Mouse (Mus musculus): Measurements from ENCODE around the gene Olfr1471. TPM values are rescaled to one million over a fixed set of nuclear protein-coding genes. Genes with fewer than 3 reads are reported as not detected.
"Not testable (repeated sequence)": the region's sequence is repeated elsewhere in the genome, so short reads cannot be mapped to it uniquely, and the experiment has no call there.

The Olfr1471 gene
- not detected in 2 replicates for polyA plus RNA-seq (2015; fragmentation: Nextera tagmentation; extraction: Ambion mirVana)

GRCm38 (mm10) chr19:13443109-13443508 is at the start of gene Olfr1471:
Gene Olfr1471, plus strand, starts transcription at chr19:13443409.
- H3K27ac ChIP-seq (ENCODE audit: low read length); H3K36me3 ChIP-seq (ENCODE audit: control insufficient read depth, insufficient read depth, low read length); H3K4me3 ChIP-seq (ENCODE audit: low read length); ATAC-seq (ENCODE audit: low read depth); H3K9me3 ChIP-seq (ENCODE audit: control insufficient read depth, low read length); H3K4me2 ChIP-seq (ENCODE audit: low read depth, low read length); H3K9ac ChIP-seq (ENCODE audit: low read length); H3K27me3 ChIP-seq (ENCODE audit: control insufficient read depth, insufficient read depth, low read depth, low read length); H3K4me1 ChIP-seq (replicated peaks; ENCODE audit: control insufficient read depth, insufficient read depth, low read length): not testable (repeated sequence)
- 61% methylated on average over 2 of the region's 2 CpGs for WGBS

- WGBS = 57% methylated on average over 2 of the region's 2 CpGs
- Histone ChIP-seq H3K9ac (ENCODE audit: low read length) (no peak within 1 kb of the TSS), H3K4me1 (replicated peaks; ENCODE audit: control insufficient read depth, insufficient read depth, low read length) (no peaks in the 10 kb centered on the region), H3K27me3 (ENCODE audit: control insufficient read depth, insufficient read depth, low read depth, low read length) (no peaks in the 10 kb centered on the region), H3K4me2 (ENCODE audit: low read depth, low read length) (no peak within 1 kb of the TSS), H3K4me3 (ENCODE audit: low read length) (no peak within 1 kb of the TSS), H3K36me3 (ENCODE audit: control insufficient read depth, insufficient read depth, low read length) (no peaks in the 10 kb centered on the region), H3K9me3 (ENCODE audit: control insufficient read depth, low read length) (no peaks in the 10 kb centered on the region; the same call in 1 of the 2 replicates), H3K27ac (ENCODE audit: low read length) (no peak within 1 kb of the TSS)
- no peak for ATAC-seq (ENCODE audit: low read depth)
Observed at GRCm38 (mm10) chr19:13407549-13407948, 35.7 kb upstream of the Olfr1471 start, which contains the start of gene Olfr1469. Gene Olfr1469, plus strand, starts transcription at chr19:13407849.

GRCm38 (mm10) chr19:13455986-13456385 is 12.8 kb downstream of the Olfr1471 start, which contains the start of gene Olfr1472:
Gene Olfr1472, minus strand, starts transcription at chr19:13456086.
- no peak for ATAC-seq (ENCODE audit: low read depth)
- WGBS = 66% methylated on average over 1 of the region's 1 CpGs
- Histone ChIP-seq H3K27ac (ENCODE audit: low read length) (no peak within 1 kb of the TSS), H3K4me2 (ENCODE audit: low read depth, low read length) (no peak within 1 kb of the TSS), H3K36me3 (ENCODE audit: control insufficient read depth, insufficient read depth, low read length) (no peaks in the 10 kb centered on the region), H3K9ac (ENCODE audit: low read length) (no peak within 1 kb of the TSS), H3K9me3 (ENCODE audit: control insufficient read depth, low read length) (no peaks in the 10 kb centered on the region), H3K4me1 (replicated peaks; ENCODE audit: control insufficient read depth, insufficient read depth, low read length) (no peaks in the 10 kb centered on the region), H3K27me3 (ENCODE audit: control insufficient read depth, insufficient read depth, low read depth, low read length) (no peaks in the 10 kb centered on the region), H3K4me3 (ENCODE audit: low read length) (no peak within 1 kb of the TSS)

GRCm38 (mm10) chr19:13469265-13469664 is 26.1 kb downstream of the Olfr1471 start, which contains the start of gene Olfr1474:
Gene Olfr1474, plus strand, starts transcription at chr19:13469565.
- not testable (repeated sequence) for H3K4me2 ChIP-seq (ENCODE audit: low read depth, low read length); H3K9ac ChIP-seq (ENCODE audit: low read length); H3K4me1 ChIP-seq (replicated peaks; ENCODE audit: control insufficient read depth, insufficient read depth, low read length); ATAC-seq (ENCODE audit: low read depth); H3K4me3 ChIP-seq (ENCODE audit: low read length); H3K27ac ChIP-seq (ENCODE audit: low read length); H3K9me3 ChIP-seq (ENCODE audit: control insufficient read depth, low read length); H3K36me3 ChIP-seq (ENCODE audit: control insufficient read depth, insufficient read depth, low read length); H3K27me3 ChIP-seq (ENCODE audit: control insufficient read depth, insufficient read depth, low read depth, low read length)
- 79% methylated on average over 4 of the region's 4 CpGs for WGBS

- H3K9ac ChIP-seq (ENCODE audit: low read length) = no peak within 1 kb of the TSS
- no peak within 1 kb of the TSS for H3K4me2 ChIP-seq (ENCODE audit: low read depth, low read length)
- no peaks in the 10 kb centered on the region for H3K4me1 ChIP-seq (replicated peaks; ENCODE audit: control insufficient read depth, insufficient read depth, low read length)
- ATAC-seq (ENCODE audit: low read depth) = no peak
- H3K27ac ChIP-seq (ENCODE audit: low read length) = no peak within 1 kb of the TSS
- H3K27me3 ChIP-seq (ENCODE audit: control insufficient read depth, insufficient read depth, low read depth, low read length) = no peaks in the 10 kb centered on the region
- H3K9me3 ChIP-seq (ENCODE audit: control insufficient read depth, low read length) = no peaks in the 10 kb centered on the region
- no peaks in the 10 kb centered on the region for H3K36me3 ChIP-seq (ENCODE audit: control insufficient read depth, insufficient read depth, low read length)
- no peak within 1 kb of the TSS for H3K4me3 ChIP-seq (ENCODE audit: low read length)
Observed at GRCm38 (mm10) chr19:13480096-13480495, 36.9 kb downstream of the Olfr1471 start, which contains the start of gene Olfr1475. Gene Olfr1475, minus strand, starts transcription at chr19:13480196.

- H3K4me1 ChIP-seq (replicated peaks; ENCODE audit: control insufficient read depth, insufficient read depth, low read length) = no peaks in the 10 kb centered on the region
- no peaks in the 10 kb centered on the region for H3K27me3 ChIP-seq (ENCODE audit: control insufficient read depth, insufficient read depth, low read depth, low read length)
- 60% methylated on average over 3 of the region's 3 CpGs for WGBS
- H3K9ac ChIP-seq (ENCODE audit: low read length) = no peak within 1 kb of the TSS
- no peak for ATAC-seq (ENCODE audit: low read depth)
- H3K4me2 ChIP-seq (ENCODE audit: low read depth, low read length) = no peak within 1 kb of the TSS
- H3K27ac ChIP-seq (ENCODE audit: low read length) = no peak within 1 kb of the TSS
- H3K9me3 ChIP-seq (ENCODE audit: control insufficient read depth, low read length) = peaks cover 3% of the 10 kb centered on the region; the same call in 1 of the 2 replicates
- no peak within 1 kb of the TSS for H3K4me3 ChIP-seq (ENCODE audit: low read length)
- no peaks in the 10 kb centered on the region for H3K36me3 ChIP-seq (ENCODE audit: control insufficient read depth, insufficient read depth, low read length)
Observed at GRCm38 (mm10) chr19:13500246-13500645, 57.0 kb downstream of the Olfr1471 start, which contains the start of gene Olfr1477. Gene Olfr1477, plus strand, starts transcription at chr19:13500546.

Other genes starting within 250 kb of the Olfr1471 start
- gene Olfr1463, start 212.1 kb upstream of the Olfr1471 start, polyA plus RNA-seq (2015; fragmentation: Nextera tagmentation; extraction: Ambion mirVana) = not detected in 2 replicates
- gene Olfr1465, start 127.9 kb upstream of the Olfr1471 start, polyA plus RNA-seq (2015; fragmentation: Nextera tagmentation; extraction: Ambion mirVana) = not detected in 2 replicates
- gene Olfr1466, start 104.5 kb upstream of the Olfr1471 start, polyA plus RNA-seq (2015; fragmentation: Nextera tagmentation; extraction: Ambion mirVana) = not detected in 2 replicates
- gene Olfr1467, start 81.2 kb upstream of the Olfr1471 start, polyA plus RNA-seq (2015; fragmentation: Nextera tagmentation; extraction: Ambion mirVana) = not detected in 2 replicates
- not detected in 2 replicates for gene Olfr1469, start 35.6 kb upstream of the Olfr1471 start, polyA plus RNA-seq (2015; fragmentation: Nextera tagmentation; extraction: Ambion mirVana)
- not detected in 2 replicates for gene Olfr1472, start 12.7 kb downstream of the Olfr1471 start, polyA plus RNA-seq (2015; fragmentation: Nextera tagmentation; extraction: Ambion mirVana)
- not detected in 2 replicates for gene Olfr1474, start 26.2 kb downstream of the Olfr1471 start, polyA plus RNA-seq (2015; fragmentation: Nextera tagmentation; extraction: Ambion mirVana)
- gene Olfr1475, start 36.8 kb downstream of the Olfr1471 start, polyA plus RNA-seq (2015; fragmentation: Nextera tagmentation; extraction: Ambion mirVana) = not detected in 2 replicates
- not detected in 2 replicates for gene Olfr1477, start 57.1 kb downstream of the Olfr1471 start, polyA plus RNA-seq (2015; fragmentation: Nextera tagmentation; extraction: Ambion mirVana)
- not detected in 2 replicates for gene Olfr1480, start 84.5 kb downstream of the Olfr1471 start, polyA plus RNA-seq (2015; fragmentation: Nextera tagmentation; extraction: Ambion mirVana)
- not detected in 2 replicates for gene Olfr1484, start 140.1 kb downstream of the Olfr1471 start, polyA plus RNA-seq (2015; fragmentation: Nextera tagmentation; extraction: Ambion mirVana)
- gene Olfr1487, start 174.0 kb downstream of the Olfr1471 start, polyA plus RNA-seq (2015; fragmentation: Nextera tagmentation; extraction: Ambion mirVana) = not detected in 2 replicates
- not detected in 2 replicates for gene Olfr1489, start 188.2 kb downstream of the Olfr1471 start, polyA plus RNA-seq (2015; fragmentation: Nextera tagmentation; extraction: Ambion mirVana)
- not detected in 2 replicates for gene Olfr1490, start 207.7 kb downstream of the Olfr1471 start, polyA plus RNA-seq (2015; fragmentation: Nextera tagmentation; extraction: Ambion mirVana)

All from lung, embryonic 16.5 days (tissue).